Mouse (Mus musculus) liver, embryonic 12.5 days (tissue): ENCODE measurements at regions not wholly inside any gene's neighbourhood (a gene's known extent, or its start where the extent isn't known, plus 50 kb on each side); places are given as distances from the start of the nearest gene placed in this dataset.

Experiments
- ATAC-seq: fragments of 200-750 bp; cut with Nextera tagmentation; 2 replicates; pipeline ENCODE4 v1.8.0; 2017; ENCODE audit warnings: moderate number of reproducible peaks, mild to moderate bottlenecking, moderate library complexity
- H3K27ac ChIP-seq: fragments of 300-500 bp; sonication (generic); 2 replicates; pipeline ENCODE4 v1.5.1; 2016; ENCODE audit warnings: mild to moderate bottlenecking
- H3K27me3 ChIP-seq: fragments of 300-500 bp; sonication (generic); replicated peaks from 2 replicates; pipeline ENCODE4 v1.6.1; 2016; ENCODE audit warnings: mild to moderate bottlenecking, moderate library complexity
- H3K36me3 ChIP-seq: fragments of 300-500 bp; sonication (generic); 2 replicates; pipeline ENCODE4 v1.6.1; 2016; ENCODE audit warnings: mild to moderate bottlenecking, moderate library complexity
- H3K4me1 ChIP-seq: fragments of 300-500 bp; sonication (generic); 2 replicates; pipeline ENCODE4 v1.6.1; 2016
- H3K4me2 ChIP-seq: fragments of 300-500 bp; sonication (generic); 2 replicates; pipeline ENCODE4 v1.6.1; 2016; ENCODE audit warnings: mild to moderate bottlenecking, moderate library complexity
- H3K4me3 ChIP-seq: fragments of 300-500 bp; sonication (generic); 2 replicates; pipeline ENCODE4 v1.5.1; 2016; ENCODE audit warnings: mild to moderate bottlenecking, moderate library complexity
- H3K9ac ChIP-seq: fragments of 300-500 bp; sonication (generic); 2 replicates; pipeline ENCODE4 v1.6.1; 2016; ENCODE audit warnings: mild to moderate bottlenecking, moderate library complexity
- H3K9me3 ChIP-seq: fragments of 300-500 bp; sonication (generic); replicated peaks from 2 replicates; pipeline ENCODE4 v1.6.1; 2016; ENCODE audit warnings: mild to moderate bottlenecking, moderate library complexity
- WGBS: fragments of 180-500 bp; shearing (Covaris S2); methylation state at CpG from one replicate; pipeline ENCODE4 v1.1.7; 2016; ENCODE audit not compliant: insufficient replicate concordance; 5-methylcytosine and 5-hydroxymethylcytosine counted together

GRCm38 (mm10) chr9:120860969-120861595 is 67.9 kb upstream of the Ctnnb1 start:
- Histone ChIP-seq H3K27me3 (no peaks in the 10 kb centered on the region), H3K4me2 (no peak overlapping the region), H3K9ac (no peak overlapping the region), H3K27ac (no peak overlapping the region), H3K4me1 (0 out of 2 replicates have a peak, but pooled peaks cover 3% of the 10 kb centered on the region), H3K9me3 (no peaks in the 10 kb centered on the region), H3K4me3 (no peak overlapping the region), H3K36me3 (no peaks in the 10 kb centered on the region)
- 64% methylated on average over 8 of the region's 8 CpGs for WGBS
- ATAC-seq, result no peak

- WGBS, result 72% methylated on average over 12 of the region's 12 CpGs
- no peak for ATAC-seq
- Histone ChIP-seq H3K4me1 (0 out of 2 replicates have a peak, but pooled peaks cover 6% of the 10 kb centered on the region), H3K9me3 (no peaks in the 10 kb centered on the region), H3K4me2 (no peak overlapping the region), H3K9ac (no peak overlapping the region), H3K27ac (no peak overlapping the region), H3K36me3 (no peaks in the 10 kb centered on the region), H3K4me3 (no peak overlapping the region), H3K27me3 (no peaks in the 10 kb centered on the region)
These were observed 67.1 kb upstream of the Ctnnb1 start for GRCm38 (mm10) chr9:120861788-120862345.

- 60% methylated on average over 3 of the region's 3 CpGs for WGBS
These were observed 64.6 kb upstream of the Ctnnb1 start for GRCm38 (mm10) chr9:120864410-120864809.

GRCm38 (mm10) chr9:120866251-120866650 is 62.8 kb upstream of the Ctnnb1 start:
- WGBS, result 44% methylated on average over 5 of the region's 5 CpGs
- Histone ChIP-seq H3K4me1 (0 out of 2 replicates have a peak, but pooled peaks cover 10% of the 10 kb centered on the region), H3K4me2 (no peak overlapping the region)

More at GRCm38 (mm10) chr9:120864410-120864809, 64.6 kb upstream of the Ctnnb1 start:
- Histone ChIP-seq H3K4me2 (no peak overlapping the region), H3K27me3 (no peaks in the 10 kb centered on the region; the same call in 1 of the 2 replicates), H3K36me3 (no peaks in the 10 kb centered on the region), H3K27ac (no peak overlapping the region), H3K4me1 (0 out of 2 replicates have a peak, but pooled peaks cover 8% of the 10 kb centered on the region), H3K9ac (no peak overlapping the region), H3K9me3 (no peaks in the 10 kb centered on the region), H3K4me3 (no peak overlapping the region)
- no peak for ATAC-seq

GRCm38 (mm10) chr9:120866709-120867108 is 62.3 kb upstream of the Ctnnb1 start:
- Histone ChIP-seq H3K9me3 (no peaks in the 10 kb centered on the region), H3K27me3 (no peaks in the 10 kb centered on the region; the same call in 1 of the 2 replicates), H3K4me2 (no peak overlapping the region), H3K27ac (no peak overlapping the region), H3K4me1 (0 out of 2 replicates have a peak, but pooled peaks cover 10% of the 10 kb centered on the region), H3K36me3 (no peaks in the 10 kb centered on the region), H3K4me3 (no peak overlapping the region), H3K9ac (no peak overlapping the region)
- 32% methylated on average over 4 of the region's 4 CpGs for WGBS
- no peak for ATAC-seq

More at GRCm38 (mm10) chr9:120866251-120866650, 62.8 kb upstream of the Ctnnb1 start:
- Histone ChIP-seq H3K27me3 (no peaks in the 10 kb centered on the region; the same call in 1 of the 2 replicates), H3K9ac (no peak overlapping the region), H3K9me3 (no peaks in the 10 kb centered on the region), H3K27ac (no peak overlapping the region), H3K4me3 (no peak overlapping the region), H3K36me3 (no peaks in the 10 kb centered on the region)
- no peak for ATAC-seq

GRCm38 (mm10) chr9:120867861-120868260 is 61.2 kb upstream of the Ctnnb1 start:
- H3K9ac ChIP-seq, result no peak overlapping the region
- H3K36me3 ChIP-seq, result no peaks in the 10 kb centered on the region
- H3K27ac ChIP-seq, result no peak overlapping the region
- no peak for ATAC-seq
- H3K4me2 ChIP-seq, result no peak overlapping the region
- H3K27me3 ChIP-seq, result no peaks in the 10 kb centered on the region; the same call in 1 of the 2 replicates
- 61% methylated on average over 2 of the region's 2 CpGs for WGBS
- H3K4me1 ChIP-seq, result 0 out of 2 replicates have a peak, but pooled peaks cover 10% of the 10 kb centered on the region
- H3K9me3 ChIP-seq, result no peaks in the 10 kb centered on the region
- H3K4me3 ChIP-seq, result no peak overlapping the region

GRCm38 (mm10) chr9:120868330-120868729 is 60.7 kb upstream of the Ctnnb1 start:
- 27% methylated on average over 4 of the region's 4 CpGs for WGBS
- Histone ChIP-seq H3K4me1 (0 out of 2 replicates have a peak, but pooled peaks cover 10% of the 10 kb centered on the region), H3K27ac (no peak overlapping the region), H3K9ac (no peak overlapping the region), H3K4me2 (no peak overlapping the region), H3K36me3 (no peaks in the 10 kb centered on the region), H3K9me3 (no peaks in the 10 kb centered on the region), H3K27me3 (no peaks in the 10 kb centered on the region; the same call in 1 of the 2 replicates), H3K4me3 (no peak overlapping the region)
- no peak for ATAC-seq

GRCm38 (mm10) chr9:120869432-120870081 is 59.5 kb upstream of the Ctnnb1 start:
- no peak overlapping the region for H3K4me3 ChIP-seq
- no peak overlapping the region for H3K9ac ChIP-seq
- H3K4me2 ChIP-seq, result no peak overlapping the region
- H3K9me3 ChIP-seq, result no peaks in the 10 kb centered on the region
- H3K27me3 ChIP-seq, result no peaks in the 10 kb centered on the region; the same call in 1 of the 2 replicates
- H3K36me3 ChIP-seq, result no peaks in the 10 kb centered on the region
- 0 out of 2 replicates have a peak, but pooled peaks cover 10% of the 10 kb centered on the region for H3K4me1 ChIP-seq
- WGBS, result 52% methylated on average over 19 of the region's 19 CpGs
- ATAC-seq, result no peak
- no peak overlapping the region for H3K27ac ChIP-seq

GRCm38 (mm10) chr9:120873293-120873692 is 55.7 kb upstream of the Ctnnb1 start:
- WGBS, result 72% methylated on average over 3 of the region's 3 CpGs
- Histone ChIP-seq H3K36me3 (no peaks in the 10 kb centered on the region), H3K4me2 (no peak overlapping the region), H3K9ac (no peak overlapping the region), H3K27me3 (no peaks in the 10 kb centered on the region; the same call in 1 of the 2 replicates), H3K4me3 (no peak overlapping the region), H3K27ac (no peak overlapping the region), H3K9me3 (no peaks in the 10 kb centered on the region), H3K4me1 (0 out of 2 replicates have a peak, but pooled peaks cover 3% of the 10 kb centered on the region)
- no peak for ATAC-seq

GRCm38 (mm10) chr9:120874416-120874976 is 54.5 kb upstream of the Ctnnb1 start:
- no peak for ATAC-seq
- no peaks in the 10 kb centered on the region for H3K36me3 ChIP-seq

GRCm38 (mm10) chr9:120877101-120877500 is 51.9 kb upstream of the Ctnnb1 start:
- Histone ChIP-seq H3K4me1 (no peaks in the 10 kb centered on the region), H3K4me2 (no peak overlapping the region), H3K9me3 (no peaks in the 10 kb centered on the region), H3K9ac (no peak overlapping the region), H3K36me3 (no peaks in the 10 kb centered on the region), H3K4me3 (no peak overlapping the region), H3K27ac (no peak overlapping the region), H3K27me3 (no peaks in the 10 kb centered on the region)
- ATAC-seq, result no peak
- WGBS, result 63% methylated on average over 2 of the region's 2 CpGs

More at GRCm38 (mm10) chr9:120874416-120874976, 54.5 kb upstream of the Ctnnb1 start:
- no peak overlapping the region for H3K27ac ChIP-seq
- WGBS, result 76% methylated on average over 5 of the region's 5 CpGs
- H3K4me2 ChIP-seq, result no peak overlapping the region
- H3K4me3 ChIP-seq, result no peak overlapping the region
- no peak overlapping the region for H3K9ac ChIP-seq
- H3K27me3 ChIP-seq, result no peaks in the 10 kb centered on the region
- 0 out of 2 replicates have a peak, but pooled peaks cover under 1% of the 10 kb centered on the region for H3K4me1 ChIP-seq
- H3K9me3 ChIP-seq, result no peaks in the 10 kb centered on the region
